Comparison of ENCODE assay signal across 8 mouse cellular contexts in the genomic region with DNA sequence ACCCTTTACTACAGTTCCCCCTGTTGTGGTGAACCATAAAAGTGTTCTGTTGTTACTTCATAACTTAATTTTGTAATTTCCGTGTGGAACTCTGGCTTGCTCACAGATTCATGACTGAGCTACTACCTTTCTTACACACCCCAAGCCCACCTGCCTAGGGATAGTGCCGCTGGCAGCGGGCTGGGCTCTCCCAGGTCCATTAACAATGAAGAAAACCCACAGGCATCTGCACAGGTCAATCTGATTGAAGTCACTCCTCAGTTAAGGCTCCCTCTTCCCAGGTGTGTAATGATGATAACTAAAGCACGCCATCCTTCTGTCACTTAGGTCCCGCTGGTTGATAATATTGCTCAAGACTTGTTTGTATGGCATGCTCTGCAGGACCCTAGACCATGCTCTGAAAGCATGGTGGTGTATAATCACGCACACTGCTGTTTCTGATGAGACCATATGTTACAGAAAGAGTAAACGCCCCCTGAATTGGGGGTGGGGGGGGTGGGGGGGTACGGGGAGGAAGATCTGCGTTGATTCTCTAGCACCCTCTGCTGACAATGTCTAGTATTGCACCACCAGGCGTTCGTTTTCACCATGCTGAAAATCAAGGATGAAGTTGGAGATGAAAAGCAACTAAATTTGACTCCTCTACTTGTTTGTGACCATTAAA. TPM values are rescaled to one million over a fixed set of nuclear protein-coding genes. Genes with fewer than 3 reads are reported as not detected.
A peak's percentile ranks its signal among the peaks of the same experiment; 100 is the strongest.
DNase-seq lines count a peak whose midpoint lies in the region; ATAC-seq and TF ChIP-seq lines count a peak whose summit lies in the region.

No protein-coding gene starts in this region.

- H3K4me3 ChIP-seq in heart, adult 2 months: no peak overlapping the region
- no peak overlapping the region for H3K4me3 ChIP-seq in heart, embryonic 10.5 days
- no peak overlapping the region for H3K4me3 ChIP-seq in midbrain, embryonic 11.5 days (ENCODE audit: low read depth, low read length)

- no peaks in the 10 kb centered on the region for H3K9me3 ChIP-seq in heart, embryonic 10.5 days
- no peaks in the 10 kb centered on the region for H3K9me3 ChIP-seq in midbrain, embryonic 11.5 days (ENCODE audit: control insufficient read depth, low read length)

- no peak overlapping the region for H3K27ac ChIP-seq in heart, adult 2 months
- H3K27ac ChIP-seq in heart, embryonic 10.5 days: no peak overlapping the region
- no peak overlapping the region for H3K27ac ChIP-seq in midbrain, embryonic 11.5 days (ENCODE audit: low read depth, low read length)

- no peak overlapping the region for H3K4me2 ChIP-seq in midbrain, embryonic 11.5 days

- no peaks in the 10 kb centered on the region for H3K27me3 ChIP-seq in heart, adult 2 months (ENCODE audit: control insufficient read depth, insufficient read depth, low read length)
- H3K27me3 ChIP-seq in heart, embryonic 10.5 days (ENCODE audit: insufficient read depth, poor library complexity, severe bottlenecking): no peaks in the 10 kb centered on the region
- no peaks in the 10 kb centered on the region for H3K27me3 ChIP-seq in midbrain, embryonic 11.5 days (ENCODE audit: control insufficient read depth, insufficient read depth, low read length)

- WGBS in heart, adult 2 months: 28% methylated on average over 11 of the region's 11 CpGs
- WGBS in heart, embryonic 10.5 days: 31% methylated on average over 11 of the region's 11 CpGs
- WGBS in midbrain, embryonic 11.5 days: 36% methylated on average over 11 of the region's 11 CpGs

- peak; percentile 88 for TF ChIP-seq CTCF in heart, adult 2 months (IDR thresholded peaks at IDR 0.05)
- TF ChIP-seq CTCF in brain, embryonic 14.5 days (IDR thresholded peaks at IDR 0.05; ENCODE audit: borderline replicate concordance, extremely low read depth, insufficient read depth, insufficient read length): peak; percentile 55; the same call in 1 of the 2 replicates

- TF ChIP-seq EP300 in heart, adult 2 months (IDR thresholded peaks at IDR 0.05; ENCODE audit: insufficient read depth, low read depth, low read length): no peak

- H3K9ac ChIP-seq in heart, adult 2 months (ENCODE audit: low read depth, low read length): no peak overlapping the region
- H3K9ac ChIP-seq in midbrain, embryonic 11.5 days (ENCODE audit: low read length): no peak overlapping the region

- no peak for TF ChIP-seq POLR2A in heart, adult 2 months (IDR thresholded peaks at IDR 0.05; ENCODE audit: insufficient read depth, low read depth, low read length)
- no peak for TF ChIP-seq POLR2A in brain, embryonic 14.5 days (IDR thresholded peaks at IDR 0.05; ENCODE audit: borderline replicate concordance, extremely low read depth, insufficient read depth, insufficient read length, poor library complexity, severe bottlenecking)

- H3K4me1 ChIP-seq in heart, adult 2 months (ENCODE audit: control insufficient read depth, insufficient read depth, low read length): no peaks in the 10 kb centered on the region
- H3K4me1 ChIP-seq in heart, embryonic 10.5 days: no peaks in the 10 kb centered on the region
- no peaks in the 10 kb centered on the region for H3K4me1 ChIP-seq in midbrain, embryonic 11.5 days (ENCODE audit: control insufficient read depth, insufficient read depth, low read length)

- intact Hi-C loops in heart, adult 2 months (cut with DNase I): loop anchor here (2.0 kb wide), 2 partner anchors 27 to 69 kb away; no protein-coding TSS in a partner anchor

- peak; percentile 49; the same call in 1 of the 2 replicates for ATAC-seq in midbrain, embryonic 11.5 days (ENCODE audit: low FRiP score)
- ATAC-seq in frontal cortex, adult (ENCODE audit: low TSS enrichment): no peak

- peak in 1 of 2 experiments; percentile 28 for DNase-seq in heart, adult 2 months
- DNase-seq in heart, embryonic 10.5 days (ENCODE audit: low spot score): no peak
- peak; percentile 79 for DNase-seq in CD4-positive, CD25-positive, alpha-beta regulatory T cell, adult 2 months (ENCODE audit: low read depth, low spot score)
- peak; percentile 53 for DNase-seq in brain, embryonic 14.5 days (ENCODE audit: low read depth)
- peak; percentile 80 for DNase-seq in forelimb bud, embryonic 11.5 days (ENCODE audit: low read depth, low spot score)
- peak; percentile 17 to 54 for DNase-seq in layer of hippocampus, postnatal 14 days (ENCODE audit: low spot score in 2 of 2)
- no peak for DNase-seq in midbrain, embryonic 11.5 days (ENCODE audit: low spot score, missing footprints)

- H3K79me2 ChIP-seq in heart, adult 2 months (replicated peaks; ENCODE audit: control insufficient read depth, insufficient read depth, low read length): no peaks in the 10 kb centered on the region

- H3K36me3 ChIP-seq in heart, adult 2 months (ENCODE audit: control insufficient read depth, insufficient read depth, low read length): no peaks in the 10 kb centered on the region
- no peaks in the 10 kb centered on the region for H3K36me3 ChIP-seq in heart, embryonic 10.5 days
- H3K36me3 ChIP-seq in midbrain, embryonic 11.5 days (ENCODE audit: control insufficient read depth, insufficient read depth, low read length): no peaks in the 10 kb centered on the region

RNA-seq across cellular contexts. Expression of a gene that starts 5.6 kb away (rescaled TPM):
- total RNA-seq in heart, adult 2 months (2021): 10 to 100 TPM; 17.5 TPM
- polyA plus RNA-seq in heart, adult 2 months (2012; rRNA removed): 20.0 and 24.4 TPM in 2 replicates
- polyA plus RNA-seq in heart, embryonic 10.5 days (2016; fragmentation: Nextera tagmentation; extraction: Ambion mirVana): 58.3 and 63.2 TPM in 2 replicates
- 53.6 and 71.9 TPM in 2 replicates for polyA plus RNA-seq in brain, embryonic 14.5 days (2012; rRNA removed)
- total RNA-seq in layer of hippocampus, postnatal 14 days (2021): 10 to 100 TPM; 78.8 to 99.9 TPM
- 91.9 and 116 TPM in 2 replicates for polyA plus RNA-seq in midbrain, embryonic 11.5 days (2014; fragmentation: Nextera tagmentation; extraction: Ambion mirVana)

Comparison
In these comparisons a context has a peak if more than half of its experiments do, and no peak if none do; other contexts are left out.
1. DNase-seq: peak in CD4-positive, CD25-positive, alpha-beta regulatory T cell, adult 2 months (single experiment), brain, embryonic 14.5 days (single experiment), forelimb bud, embryonic 11.5 days (single experiment) and layer of hippocampus, postnatal 14 days (2 of 2); none in heart, embryonic 10.5 days (single experiment) and midbrain, embryonic 11.5 days (single experiment).